Mouse (Mus musculus) heart, postnatal 0 days (tissue): Measurements from ENCODE around the gene Angptl2. TPM values are rescaled to one million over a fixed set of nuclear protein-coding genes. Genes with fewer than 3 reads are reported as not detected.

Experiments
- ATAC-seq: fragments of 200-750 bp; cut with Nextera tagmentation; 2 replicates; pipeline ENCODE4 v1.8.0; 2017; ENCODE audit warnings: low read depth, moderate number of reproducible peaks, moderate library complexity; ENCODE audit not compliant: insufficient read depth
- DNase-seq: peaks from one replicate; pipeline ENCODE4 v3.0.0-alpha.2; 2016; ENCODE audit warnings: low spot score
- H3K27ac ChIP-seq: fragments of 300-500 bp; sonication (generic); 2 replicates; pipeline ENCODE4 v1.5.1; 2014; ENCODE audit warnings: low read depth, mild to moderate bottlenecking
- H3K27me3 ChIP-seq: fragments of 300-500 bp; sonication (generic); 2 replicates; pipeline ENCODE4 v1.6.1; 2014; ENCODE audit warnings: low read length, mixed read lengths; ENCODE audit not compliant: control insufficient read depth, insufficient read depth
- H3K36me3 ChIP-seq: fragments of 300-500 bp; sonication (generic); replicated peaks from 2 replicates; pipeline ENCODE4 v1.6.1; 2014; ENCODE audit warnings: low read length, mixed read lengths; ENCODE audit not compliant: control insufficient read depth, insufficient read depth
- H3K4me1 ChIP-seq: fragments of 300-500 bp; sonication (generic); 2 replicates; pipeline ENCODE4 v1.6.1; 2014; ENCODE audit warnings: antibody characterized with exemption; ENCODE audit not compliant: control insufficient read depth, insufficient read depth
- H3K4me2 ChIP-seq: fragments of 300-500 bp; sonication (generic); 2 replicates; pipeline ENCODE4 v1.6.1; 2014; ENCODE audit warnings: low read depth, mild to moderate bottlenecking, low read length, moderate library complexity
- H3K4me3 ChIP-seq: fragments of 300-500 bp; sonication (generic); 2 replicates; pipeline ENCODE4 v1.5.1; 2014; ENCODE audit warnings: low read depth, low read length
- H3K9ac ChIP-seq: fragments of 300-500 bp; sonication (generic); replicated peaks from 2 replicates; pipeline ENCODE4 v1.6.1; 2014; ENCODE audit warnings: low read depth, low read length, mixed read lengths
- H3K9me3 ChIP-seq: fragments of 300-500 bp; sonication (generic); replicated peaks from 2 replicates; pipeline ENCODE4 v1.6.1; 2016; ENCODE audit warnings: low read length; ENCODE audit not compliant: control insufficient read depth
- CTCF ChIP-seq: IDR thresholded peaks from 2 replicates; pipeline ENCODE4 v1.5.1; 2016; ENCODE audit warnings: antibody characterized with exemption, control low read depth, low read depth
- EP300 ChIP-seq: IDR thresholded peaks from 2 replicates; pipeline ENCODE4 v1.6.1; 2016; ENCODE audit warnings: antibody characterized with exemption, low read depth
- WGBS: fragments of 180-500 bp; shearing (Covaris S2); extraction: QIAGEN DNeasy Blood & Tissue Kit; methylation state at CpG from one replicate; pipeline ENCODE4 v1.1.7; 2014; 5-methylcytosine and 5-hydroxymethylcytosine counted together
- polyA plus RNA-seq: library from polyadenylated mRNA; unstranded; fragments of >200 nt; fragmentation: Nextera tagmentation; extraction: Ambion mirVana; gene quantifications from 2 replicates; pipeline ENCODE4 v1.2.1, GENCODE M21; 2015
- total RNA-seq: library from RNA; depleted of rRNA; stranded (reverse); fragments of >200 nt; gene quantifications from 2 replicates; pipeline ENCODE4 v1.2.3, GENCODE M21; 2014; ENCODE audit warnings: low replicate concordance

Angptl2 gene
- total and polyA plus RNA-seq, 2 experiments from 2014 or later: 66.5 to 124 TPM

GRCm38 (mm10) chr2:33274719-33275490 is 59.0 kb downstream of the Angptl2 start:
- Histone ChIP-seq H3K27ac (peak overlapping the region; percentile 28), H3K4me3 (no peak overlapping the region), H3K36me3 (no peaks in the 10 kb centered on the region), H3K9me3 (no peaks in the 10 kb centered on the region), H3K9ac (no peak overlapping the region), H3K4me1 (peaks cover 17% of the 10 kb centered on the region), H3K4me2 (no peak overlapping the region), H3K27me3 (no peaks in the 10 kb centered on the region)
- TF ChIP-seq CTCF: no peak
- no peak for TF ChIP-seq EP300
- DNase-seq (no peak), ATAC-seq (no peak; the same call in 1 of the 2 replicates)
- 72% methylated on average over 12 of the region's 12 CpGs for WGBS

- ATAC-seq (no peak), DNase-seq (no peak)
- no peak overlapping the region for H3K4me3 ChIP-seq
- no peak overlapping the region for H3K4me2 ChIP-seq
- no peaks in the 10 kb centered on the region for H3K36me3 ChIP-seq
- no peak for TF ChIP-seq CTCF
- no peak for TF ChIP-seq EP300
- H3K27me3 ChIP-seq: no peaks in the 10 kb centered on the region
- H3K9ac ChIP-seq: no peak overlapping the region
- H3K9me3 ChIP-seq: no peaks in the 10 kb centered on the region
- WGBS: 87% methylated on average over 10 of the region's 10 CpGs
- no peak overlapping the region for H3K27ac ChIP-seq
- peaks cover 15% of the 10 kb centered on the region for H3K4me1 ChIP-seq
Measured at GRCm38 (mm10) chr2:33279758-33280157, 63.9 kb downstream of the Angptl2 start.

GRCm38 (mm10) chr2:33280525-33280924 is 64.7 kb downstream of the Angptl2 start:
- no peak overlapping the region for H3K27ac ChIP-seq
- ATAC-seq (no peak), DNase-seq (no peak)
- no peaks in the 10 kb centered on the region for H3K36me3 ChIP-seq
- H3K4me3 ChIP-seq: no peak overlapping the region
- H3K4me1 ChIP-seq: peaks cover 8% of the 10 kb centered on the region; the same call in 1 of the 2 replicates
- 79% methylated on average over 2 of the region's 2 CpGs for WGBS
- H3K9me3 ChIP-seq: no peaks in the 10 kb centered on the region
- H3K9ac ChIP-seq: no peak overlapping the region
- no peaks in the 10 kb centered on the region for H3K27me3 ChIP-seq
- no peak for TF ChIP-seq CTCF
- TF ChIP-seq EP300: no peak
- no peak overlapping the region for H3K4me2 ChIP-seq

GRCm38 (mm10) chr2:33281807-33282206 is 65.9 kb downstream of the Angptl2 start:
- ATAC-seq: no peak

GRCm38 (mm10) chr2:33282877-33283276 is 67.0 kb downstream of the Angptl2 start:
- H3K27ac ChIP-seq: peak overlapping the region; percentile 72
- WGBS: 18% methylated on average over 4 of the region's 4 CpGs
- H3K36me3 ChIP-seq: no peaks in the 10 kb centered on the region

More at GRCm38 (mm10) chr2:33281807-33282206, 65.9 kb downstream of the Angptl2 start:
- Histone ChIP-seq H3K9ac (no peak overlapping the region), H3K27me3 (no peaks in the 10 kb centered on the region), H3K27ac (no peak overlapping the region), H3K4me3 (no peak overlapping the region), H3K36me3 (no peaks in the 10 kb centered on the region), H3K4me1 (peaks cover 8% of the 10 kb centered on the region; the same call in 1 of the 2 replicates), H3K9me3 (no peaks in the 10 kb centered on the region; the same call in 1 of the 2 replicates), H3K4me2 (no peak overlapping the region)
- TF ChIP-seq EP300 (no peak), CTCF (no peak)
- 84% methylated on average over 5 of the region's 5 CpGs for WGBS
- no peak for DNase-seq

GRCm38 (mm10) chr2:33283674-33284073 is 67.8 kb downstream of the Angptl2 start:
- Histone ChIP-seq H3K36me3 (no peaks in the 10 kb centered on the region), H3K9ac (no peak overlapping the region), H3K4me3 (no peak overlapping the region), H3K27me3 (no peaks in the 10 kb centered on the region), H3K4me2 (no peak overlapping the region), H3K27ac (peak overlapping the region; percentile 72), H3K9me3 (peaks cover 8% of the 10 kb centered on the region; the same call in 1 of the 2 replicates), H3K4me1 (peaks cover 8% of the 10 kb centered on the region; the same call in 1 of the 2 replicates)
- WGBS: 71% methylated on average over 2 of the region's 2 CpGs
- ATAC-seq: no peak
- DNase-seq: no peak
- TF ChIP-seq CTCF: no peak
- no peak for TF ChIP-seq EP300

More at GRCm38 (mm10) chr2:33282877-33283276, 67.0 kb downstream of the Angptl2 start:
- Histone ChIP-seq H3K9me3 (peaks cover 8% of the 10 kb centered on the region; the same call in 1 of the 2 replicates), H3K4me2 (no peak overlapping the region), H3K4me1 (peaks cover 8% of the 10 kb centered on the region; the same call in 1 of the 2 replicates), H3K9ac (no peak overlapping the region), H3K27me3 (no peaks in the 10 kb centered on the region), H3K4me3 (no peak overlapping the region)
- ATAC-seq: peak; percentile 72
- TF ChIP-seq EP300 (no peak), CTCF (no peak)
- peak; percentile 62 for DNase-seq
